Mouse (Mus musculus) lung, embryonic 14.5 days (tissue): ENCODE measurements around the gene Robo1. TPM values are rescaled to one million over a fixed set of nuclear protein-coding genes. Genes with fewer than 3 reads are reported as not detected.

Experiments used
- ATAC-seq: fragments of 200-750 bp; cut with Nextera tagmentation; 2 replicates; pipeline ENCODE4 v1.8.0; 2017; ENCODE audit warnings: mild to moderate bottlenecking, moderate TSS enrichment, moderate library complexity; ENCODE audit not compliant: insufficient read depth
- DNase-seq: peaks from one replicate; pipeline ENCODE4 v3.0.0-alpha.2; 2015
- H3K27ac ChIP-seq: fragments of 300-500 bp; sonication (generic); 2 replicates; pipeline ENCODE4 v1.5.1; 2014; ENCODE audit warnings: low read depth, mild to moderate bottlenecking, moderate library complexity
- H3K27me3 ChIP-seq: fragments of 300-500 bp; sonication (generic); 2 replicates; pipeline ENCODE4 v1.6.1; 2014; ENCODE audit warnings: low read length, control low read depth; ENCODE audit not compliant: insufficient read depth
- H3K36me3 ChIP-seq: fragments of 300-500 bp; sonication (generic); 2 replicates; pipeline ENCODE4 v1.6.1; 2014; ENCODE audit warnings: control low read depth; ENCODE audit not compliant: insufficient read depth
- H3K4me1 ChIP-seq: fragments of 300-500 bp; sonication (generic); 2 replicates; pipeline ENCODE4 v1.6.1; 2014; ENCODE audit warnings: antibody characterized with exemption, control low read depth; ENCODE audit not compliant: insufficient read depth
- H3K4me2 ChIP-seq: fragments of 300-500 bp; sonication (generic); 2 replicates; pipeline ENCODE4 v1.6.1; 2014; ENCODE audit warnings: mild to moderate bottlenecking
- H3K4me3 ChIP-seq: fragments of 300-500 bp; sonication (generic); 2 replicates; pipeline ENCODE4 v1.5.1; 2014; ENCODE audit warnings: low read depth, low read length
- H3K9ac ChIP-seq: fragments of 300-500 bp; sonication (generic); 2 replicates; pipeline ENCODE4 v1.6.1; 2014
- H3K9me3 ChIP-seq: fragments of 300-500 bp; sonication (generic); 2 replicates; pipeline ENCODE4 v1.6.1; 2016; ENCODE audit warnings: low read depth, low read length, control low read depth
- CTCF ChIP-seq: IDR thresholded peaks from 2 replicates; pipeline ENCODE4 v1.5.1; 2016; ENCODE audit warnings: antibody characterized with exemption, low read depth
- WGBS: fragments of 180-500 bp; shearing (Covaris S2); extraction: QIAGEN DNeasy Blood & Tissue Kit; methylation state at CpG from one replicate; pipeline ENCODE4 v1.1.7; 2014; 5-methylcytosine and 5-hydroxymethylcytosine counted together
- polyA plus RNA-seq: library from polyadenylated mRNA; unstranded; fragments of >200 nt; fragmentation: Nextera tagmentation; extraction: Ambion mirVana; gene quantifications from 2 replicates; pipeline ENCODE4 v1.2.1, GENCODE M21; 2014

The Robo1 gene
- polyA plus RNA-seq, 1 experiment from 2014 or later: 38.6 TPM

GRCm38 (mm10) chr16:72409820-72410219, 101.7 kb downstream of the Robo1 start:
- Histone ChIP-seq H3K4me2 (no peak overlapping the region), H3K9ac (no peak overlapping the region), H3K9me3 (no peaks in the 10 kb centered on the region), H3K27ac (no peak overlapping the region), H3K4me3 (no peak overlapping the region), H3K27me3 (no peaks in the 10 kb centered on the region), H3K36me3 (no peaks in the 10 kb centered on the region), H3K4me1 (peaks cover 8% of the 10 kb centered on the region; the same call in 1 of the 2 replicates)
- ATAC-seq (peak; percentile 61; the same call in 1 of the 2 replicates), DNase-seq (peak; percentile 17)
- WGBS: 23% methylated on average over 1 of the region's 1 CpGs
- TF ChIP-seq CTCF: no peak

DNA sequence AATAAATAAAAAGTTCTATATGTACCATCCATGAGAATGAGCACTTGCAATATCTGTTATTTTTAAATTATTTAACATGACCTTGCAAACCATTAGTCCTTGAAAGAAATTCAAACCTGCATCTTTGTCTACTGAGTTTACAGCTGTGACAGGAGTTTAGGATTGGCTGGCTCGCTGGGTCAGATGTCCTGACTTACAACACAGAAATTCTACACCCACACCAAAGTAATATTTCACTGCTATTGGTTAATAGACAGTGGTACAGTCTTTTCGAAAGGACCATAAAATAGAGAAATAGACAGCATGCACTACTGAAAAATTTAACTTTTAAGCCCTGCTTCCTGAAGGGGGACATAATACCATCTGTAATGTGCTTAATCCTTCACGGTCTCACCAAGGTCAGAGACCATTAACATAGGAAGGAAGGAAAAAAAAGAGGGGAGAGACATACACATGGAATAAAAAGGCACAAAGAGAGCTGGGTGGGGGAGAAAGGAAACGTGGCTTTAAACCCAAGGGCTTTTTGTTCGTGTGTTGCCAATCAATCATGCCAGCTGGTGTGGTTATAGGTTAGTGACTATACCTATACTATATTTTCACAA, 103.7 kb downstream of the Robo1 start:
- 37% methylated on average over 5 of the region's 5 CpGs for WGBS
- no peak for ATAC-seq

DNA sequence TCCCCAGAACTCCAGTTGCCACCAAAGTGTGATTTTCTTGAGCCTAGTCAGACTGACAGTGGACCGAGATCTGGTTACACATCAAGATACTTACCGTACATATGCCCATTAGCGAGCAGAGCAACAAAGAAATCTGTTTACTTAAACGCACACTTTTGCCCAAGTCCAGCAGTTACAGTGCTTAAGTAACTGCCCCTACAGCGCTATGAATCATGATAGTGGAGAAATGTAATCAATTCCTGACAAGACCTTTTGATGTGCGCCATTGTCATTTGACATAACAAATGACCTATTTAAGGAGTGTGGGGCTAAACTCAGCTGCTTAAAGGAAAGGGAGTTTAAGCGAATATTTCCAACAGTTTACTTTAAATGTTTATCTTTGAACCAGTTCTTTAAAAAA, 104.8 kb downstream of the Robo1 start:
- no peaks in the 10 kb centered on the region for H3K9me3 ChIP-seq
- H3K4me3 ChIP-seq: no peak overlapping the region
- H3K36me3 ChIP-seq: no peaks in the 10 kb centered on the region
- WGBS: 4% methylated on average over 7 of the region's 7 CpGs
- H3K27ac ChIP-seq: no peak overlapping the region
- no peaks in the 10 kb centered on the region for H3K27me3 ChIP-seq
- H3K9ac ChIP-seq: no peak overlapping the region
- TF ChIP-seq CTCF: no peak
- peak; percentile 67 for ATAC-seq
- H3K4me1 ChIP-seq: peaks cover 8% of the 10 kb centered on the region; the same call in 1 of the 2 replicates
- peak overlapping the region; percentile 39 for H3K4me2 ChIP-seq
- DNase-seq: peak; percentile 67

More for the DNA sequence above, 103.7 kb downstream of the Robo1 start:
- H3K27ac ChIP-seq: no peak overlapping the region
- no peak for TF ChIP-seq CTCF
- no peaks in the 10 kb centered on the region for H3K9me3 ChIP-seq
- H3K27me3 ChIP-seq: no peaks in the 10 kb centered on the region
- no peak overlapping the region for H3K9ac ChIP-seq
- no peak for DNase-seq
- H3K4me3 ChIP-seq: no peak overlapping the region
- H3K36me3 ChIP-seq: no peaks in the 10 kb centered on the region
- H3K4me2 ChIP-seq: no peak overlapping the region
- H3K4me1 ChIP-seq: peaks cover 8% of the 10 kb centered on the region; the same call in 1 of the 2 replicates

GRCm38 (mm10) chr16:72419328-72420066, 111.4 kb downstream of the Robo1 start:
- Histone ChIP-seq H3K9ac (no peak overlapping the region), H3K36me3 (no peaks in the 10 kb centered on the region), H3K9me3 (no peaks in the 10 kb centered on the region), H3K4me1 (no peaks in the 10 kb centered on the region), H3K27me3 (no peaks in the 10 kb centered on the region), H3K4me3 (no peak overlapping the region), H3K4me2 (no peak overlapping the region), H3K27ac (no peak overlapping the region)
- ATAC-seq (no peak), DNase-seq (no peak)
- no peak for TF ChIP-seq CTCF
- 68% methylated on average over 5 of the region's 5 CpGs for WGBS

GRCm38 (mm10) chr16:72422426-72422825, 114.3 kb downstream of the Robo1 start:
- Histone ChIP-seq H3K4me1 (no peaks in the 10 kb centered on the region), H3K4me2 (no peak overlapping the region), H3K36me3 (no peaks in the 10 kb centered on the region), H3K27me3 (no peaks in the 10 kb centered on the region), H3K9me3 (no peaks in the 10 kb centered on the region), H3K27ac (no peak overlapping the region), H3K4me3 (no peak overlapping the region), H3K9ac (no peak overlapping the region)
- WGBS: 41% methylated on average over 4 of the region's 4 CpGs
- DNase-seq: no peak
- TF ChIP-seq CTCF: no peak
- no peak for ATAC-seq

GRCm38 (mm10) chr16:72434396-72434795, 126.3 kb downstream of the Robo1 start:
- Histone ChIP-seq H3K4me1 (no peaks in the 10 kb centered on the region), H3K27ac (no peak overlapping the region), H3K4me3 (no peak overlapping the region), H3K36me3 (no peaks in the 10 kb centered on the region), H3K4me2 (no peak overlapping the region), H3K9me3 (no peaks in the 10 kb centered on the region), H3K27me3 (no peaks in the 10 kb centered on the region), H3K9ac (no peak overlapping the region)
- TF ChIP-seq CTCF: no peak
- ATAC-seq (peak; percentile 49; the same call in 1 of the 2 replicates), DNase-seq (no peak)

GRCm38 (mm10) chr16:72444428-72445135, 136.5 kb downstream of the Robo1 start:
- Histone ChIP-seq H3K4me2 (peak overlapping the region; percentile 32), H3K27ac (peak overlapping the region; percentile 51), H3K9me3 (no peaks in the 10 kb centered on the region), H3K9ac (no peak overlapping the region), H3K4me3 (0 out of 2 replicates have a peak overlapping the region, but pooled peaks have one; percentile 1), H3K27me3 (no peaks in the 10 kb centered on the region), H3K36me3 (no peaks in the 10 kb centered on the region), H3K4me1 (no peaks in the 10 kb centered on the region)
- WGBS: 30% methylated on average over 18 of the region's 18 CpGs
- DNase-seq (peak; percentile 76), ATAC-seq (peak; percentile 77)
- TF ChIP-seq CTCF: no peak
